Mouse (Mus musculus) cerebellum, adult 11 months (tissue): Measurements from ENCODE around the gene Il11ra1.

Experiments used
- DNase-seq: peaks from one replicate; pipeline ENCODE4 v3.0.0; 2022

Il11ra1 gene

DNA sequence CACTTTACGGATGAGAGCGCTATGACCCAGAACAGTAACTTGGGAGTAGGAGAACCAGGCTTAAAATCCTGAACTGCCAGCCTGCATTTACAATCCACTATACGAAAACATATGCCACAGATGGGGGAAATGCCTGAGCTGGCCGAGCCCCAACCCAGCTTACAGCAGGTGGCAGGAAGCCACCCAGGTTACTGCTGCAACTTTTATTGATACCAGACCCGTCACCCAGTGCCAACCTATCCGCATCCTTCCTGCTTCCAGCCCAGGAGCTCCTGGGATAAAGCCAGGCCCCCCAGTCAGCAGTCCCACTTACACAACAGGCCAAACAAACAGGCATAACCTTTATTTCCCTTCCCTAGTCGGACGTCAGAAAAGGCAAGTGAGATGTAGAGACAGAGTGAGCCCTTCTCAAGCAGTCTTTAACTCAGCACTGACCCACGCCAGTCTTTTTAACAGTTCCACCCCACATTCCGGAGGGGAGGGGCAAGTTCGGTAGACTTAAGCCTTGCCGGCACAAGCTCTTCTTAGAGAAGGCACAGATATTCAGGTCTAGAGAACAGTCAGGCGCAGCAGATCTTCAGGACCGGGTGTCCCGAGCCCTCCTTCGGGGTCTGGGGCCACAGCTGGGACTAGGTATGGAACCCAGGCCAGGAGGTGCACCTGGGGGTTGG lies 12.1 kb downstream of the Il11ra1 start:
- peak; percentile 54 for DNase-seq

DNA sequence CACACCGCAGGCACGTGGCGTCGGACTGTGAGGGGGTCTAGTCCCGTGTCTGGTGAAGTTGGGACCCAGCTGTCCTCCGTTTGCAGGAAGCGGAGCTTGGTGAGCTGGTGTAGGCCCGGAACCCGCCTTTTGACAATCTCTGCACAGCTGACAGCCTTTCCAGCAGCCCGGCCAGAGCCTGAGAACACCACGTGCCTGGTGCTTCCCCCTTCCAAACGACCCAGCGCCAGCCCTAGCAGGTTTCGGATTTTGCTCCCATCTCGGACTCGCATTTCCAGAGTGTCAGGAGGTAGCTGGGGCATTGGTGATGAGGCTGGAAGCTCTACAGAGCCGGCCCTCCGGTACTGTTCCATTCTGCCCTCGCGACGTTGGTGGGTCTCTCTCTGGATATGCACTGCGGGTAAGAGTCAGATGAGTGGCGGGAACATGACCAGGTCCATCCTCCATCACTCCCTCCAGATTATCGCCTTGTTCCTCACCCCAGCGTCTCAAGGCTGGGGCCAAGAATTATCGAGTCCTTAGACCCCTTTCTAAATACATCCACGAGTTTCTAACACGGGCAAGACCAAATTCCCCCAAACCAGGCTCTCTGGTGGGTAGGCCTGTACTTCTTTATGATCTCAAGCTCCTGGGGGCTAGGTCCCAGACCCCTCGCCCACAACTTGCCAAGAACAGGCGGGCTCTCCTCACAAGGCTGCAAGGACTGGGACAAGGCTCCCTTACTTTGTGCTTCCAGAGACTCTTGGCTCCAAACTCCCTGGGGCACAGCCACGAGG lies 12.8 kb downstream of the Il11ra1 start:
- no peak for DNase-seq

DNA sequence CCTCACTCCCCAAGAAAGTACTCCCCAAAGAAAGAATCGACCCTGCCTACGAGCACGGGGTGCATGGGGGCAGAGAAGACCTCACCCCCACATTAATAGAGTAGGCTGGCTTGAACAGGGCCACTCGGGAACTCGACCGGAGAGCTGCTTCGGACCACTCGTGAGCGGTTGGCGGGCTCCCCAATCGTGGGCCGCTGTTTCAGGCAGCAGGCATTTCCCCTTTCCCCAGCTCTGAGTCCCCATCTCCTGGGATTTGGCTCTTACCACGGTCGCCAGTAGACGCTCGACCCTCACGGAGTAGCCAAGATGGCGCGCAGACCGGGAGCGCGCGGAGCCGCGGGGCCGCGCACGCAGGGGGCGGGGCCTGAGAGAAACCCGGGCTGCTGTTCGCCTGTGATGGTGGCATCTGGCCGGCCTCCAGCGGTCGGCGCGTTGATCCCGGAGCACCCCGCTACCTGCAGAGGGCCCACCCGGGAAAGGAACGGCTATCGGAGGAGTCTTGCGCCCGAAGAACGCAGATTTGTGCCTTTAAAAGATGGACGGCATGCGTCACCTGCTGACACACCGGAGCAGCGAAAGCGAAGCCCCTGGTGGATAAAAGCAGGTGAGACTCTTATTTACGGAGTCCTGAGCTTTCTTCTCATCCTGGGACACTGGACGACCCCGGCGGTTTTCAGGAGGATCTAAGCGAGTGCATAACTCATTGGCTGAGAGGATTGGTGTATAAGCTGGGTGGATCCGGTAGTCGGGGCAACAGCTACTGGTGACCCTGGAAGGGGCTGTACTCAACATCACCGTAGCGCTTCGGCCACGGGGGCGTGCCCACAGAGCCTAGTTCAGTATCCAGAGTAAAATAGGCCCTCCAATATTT lies 13.6 kb downstream of the Il11ra1 start, which contains the start of gene Rpp25l:
Gene Rpp25l, minus strand, starts transcription at position 338 of the 871 bp plus-strand sequence.
- DNase-seq: peak; percentile 85

DNA sequence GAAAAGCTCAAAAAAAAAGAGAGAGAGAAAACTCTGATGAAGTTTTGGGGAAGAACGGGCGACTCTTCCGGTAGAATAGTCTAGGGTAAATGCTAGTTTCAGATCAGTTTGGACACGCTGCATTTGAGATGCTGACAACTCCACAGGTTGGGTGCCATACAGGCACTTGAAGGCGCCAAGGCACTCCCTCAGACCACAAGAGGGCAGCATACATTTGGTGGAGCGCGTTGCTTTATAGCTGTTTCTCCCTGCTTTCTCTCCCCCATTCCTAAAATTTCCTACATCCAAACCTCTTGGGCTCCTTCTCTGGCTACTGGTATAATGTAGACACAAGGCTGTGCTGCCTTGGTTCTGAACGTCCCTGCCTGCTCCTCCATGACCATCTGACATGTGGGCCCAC lies 14.5 kb downstream of the Il11ra1 start:
- peak; percentile 66 for DNase-seq

DNA sequence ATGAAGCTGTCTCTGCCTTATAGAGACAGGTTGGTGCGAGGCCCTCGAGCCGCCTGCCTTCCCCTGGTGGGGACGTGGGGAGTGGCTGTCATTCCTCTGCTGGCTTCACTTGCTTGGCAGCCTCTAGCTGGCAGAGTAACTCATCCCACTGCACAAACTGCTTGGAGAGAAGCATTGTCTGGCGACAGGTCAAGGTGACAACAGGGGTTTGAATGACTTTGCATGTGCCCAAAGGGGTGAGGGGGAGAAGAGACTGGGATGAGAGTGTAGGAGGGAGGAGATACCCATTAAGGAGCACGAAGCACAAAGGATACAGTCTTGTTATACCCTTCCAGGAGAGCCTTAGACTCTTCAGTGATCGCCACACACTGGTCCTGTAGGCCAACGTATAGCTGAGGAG lies 15.3 kb downstream of the Il11ra1 start:
- DNase-seq: no peak

DNA sequence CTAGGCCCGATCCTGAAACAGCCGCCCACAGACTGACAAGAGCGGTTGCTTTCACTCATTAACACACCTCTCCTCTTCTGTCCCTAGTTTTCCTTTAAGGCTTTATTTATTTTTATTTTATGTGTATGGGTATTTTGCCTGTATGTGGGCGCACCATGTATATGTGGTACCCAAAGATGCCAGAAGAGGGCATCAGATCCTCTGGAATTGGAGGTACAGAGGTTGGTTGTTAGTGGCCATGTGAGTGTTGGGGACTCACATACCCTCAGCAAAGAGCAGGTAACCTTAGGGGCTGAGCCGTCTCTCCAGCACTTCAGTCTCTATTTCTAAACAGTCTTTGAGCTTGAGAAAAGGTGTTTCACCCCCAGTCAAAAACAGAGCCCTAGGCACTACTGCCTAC lies 15.8 kb downstream of the Il11ra1 start:
- no peak for DNase-seq

DNA sequence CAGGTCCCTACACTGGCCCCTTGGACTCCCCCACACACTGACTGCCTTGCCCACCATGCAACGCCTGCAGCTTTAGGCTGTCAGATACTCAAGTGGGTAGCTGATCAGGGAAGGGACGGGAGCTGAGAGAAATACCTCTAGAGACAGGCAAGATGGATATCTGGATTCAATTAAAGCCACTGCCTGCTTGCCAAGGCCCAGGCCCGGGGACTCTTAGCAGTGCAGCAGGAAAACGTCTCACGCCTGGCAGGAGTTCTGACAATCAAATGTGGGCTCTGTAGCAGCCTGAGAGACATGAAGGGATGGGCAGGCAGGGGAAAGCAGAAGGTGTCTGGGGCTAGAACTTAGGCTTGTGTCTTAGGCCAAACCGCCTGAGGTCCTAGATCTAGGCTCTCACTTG lies 17.0 kb downstream of the Il11ra1 start:
- no peak for DNase-seq

DNA sequence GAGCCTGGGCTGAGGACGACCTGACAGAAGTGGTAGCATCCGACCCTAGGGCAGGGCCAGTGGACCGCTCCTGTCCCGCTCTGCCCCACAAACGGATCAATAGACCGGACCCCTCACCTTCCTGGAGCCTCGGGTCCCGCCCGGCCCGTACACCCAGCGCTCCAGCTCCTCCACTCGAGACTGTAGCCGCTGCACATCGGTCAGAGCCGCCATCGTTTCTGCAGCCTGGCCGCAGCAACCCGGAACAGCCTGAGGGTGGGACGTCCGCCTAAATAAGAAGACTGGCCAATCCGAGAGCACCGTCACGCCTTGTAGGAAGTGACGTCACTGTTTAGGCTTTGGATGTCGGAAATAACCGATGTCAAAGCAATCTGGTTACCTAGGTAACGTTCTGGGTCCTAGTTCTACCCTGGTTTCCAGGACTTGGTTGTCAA lies 23.1 kb downstream of the Il11ra1 start, which contains the start of gene Dctn3:
Gene Dctn3, minus strand, starts transcription at position 253 of the 434 bp plus-strand sequence.
- peak; percentile 87 for DNase-seq

DNA sequence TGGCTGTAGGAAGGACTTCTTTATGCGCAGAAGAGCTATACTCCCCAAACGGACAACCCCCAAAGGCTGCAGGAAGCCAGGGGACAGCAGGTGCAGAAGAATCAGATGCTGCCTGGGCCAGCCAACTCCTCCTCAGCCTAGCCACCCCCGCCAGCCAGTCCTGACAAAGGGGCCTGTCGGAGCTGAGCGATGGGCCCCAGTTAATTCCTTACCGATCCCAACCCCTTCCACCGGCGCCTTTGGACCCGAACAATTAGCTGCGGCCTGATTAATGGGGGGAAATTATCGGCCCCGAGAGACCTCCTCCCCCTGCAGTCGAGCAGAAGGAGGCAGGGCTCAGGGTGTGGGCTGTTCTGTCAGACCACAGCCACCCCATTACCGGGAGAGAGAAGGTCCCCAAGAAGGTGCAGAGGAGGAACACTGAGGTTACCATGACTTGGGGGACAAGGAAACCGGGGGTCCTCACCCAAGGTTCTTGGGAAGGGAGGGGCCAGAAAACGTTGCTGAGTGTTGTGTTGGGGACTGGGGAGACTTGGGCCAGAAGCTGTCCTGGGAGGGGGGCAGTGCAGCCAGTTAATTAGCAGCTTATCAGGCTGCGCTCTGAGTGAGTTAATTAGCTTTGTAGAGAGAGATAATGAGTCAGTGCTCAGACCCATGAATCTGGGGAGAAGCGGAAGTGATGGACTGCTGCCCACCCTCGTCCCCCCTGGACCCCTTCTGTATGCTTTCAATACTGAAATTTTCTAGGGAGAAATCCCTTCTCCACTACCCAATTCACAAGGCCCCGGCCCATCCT lies 27.2 kb downstream of the Il11ra1 start:
- no peak for DNase-seq

DNA sequence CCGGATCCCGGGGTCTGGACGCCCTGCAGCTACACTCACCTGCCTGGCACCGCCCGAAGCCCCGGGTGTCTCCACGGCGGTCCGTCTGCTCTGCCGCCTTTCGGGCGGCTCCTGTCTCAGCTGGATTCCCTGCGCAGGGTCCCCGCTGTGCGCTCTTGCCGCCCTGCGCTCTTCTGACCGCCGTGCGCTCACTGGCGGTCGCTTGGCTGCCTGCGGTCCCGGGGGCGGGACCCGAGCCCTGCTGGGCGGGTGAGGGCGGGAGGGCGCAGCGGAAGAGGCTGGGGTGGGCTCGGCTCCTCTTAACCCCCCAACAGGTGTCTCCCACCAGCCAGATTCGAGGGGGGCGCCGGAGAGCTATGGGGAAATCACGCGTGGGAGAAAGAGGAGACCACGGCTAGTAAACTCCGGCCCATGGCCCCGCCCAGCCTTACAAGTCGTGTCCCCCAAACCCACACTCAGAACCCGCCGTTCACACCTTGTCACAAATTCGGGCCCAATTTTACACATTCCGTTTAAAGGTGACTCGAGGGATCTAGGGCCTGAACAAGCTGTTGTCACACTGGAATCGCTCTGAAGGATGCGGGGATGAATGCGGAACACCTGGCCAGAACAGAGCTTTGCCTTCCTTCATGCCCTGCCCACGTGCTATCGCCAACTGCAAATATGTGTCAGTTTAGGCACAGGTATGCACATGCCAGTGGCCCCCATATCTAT lies 31.4 kb downstream of the Il11ra1 start, which contains the start of gene Arid3c:
Gene Arid3c, minus strand, starts transcription at position 91 of the 714 bp plus-strand sequence.
- no peak for DNase-seq

DNA sequence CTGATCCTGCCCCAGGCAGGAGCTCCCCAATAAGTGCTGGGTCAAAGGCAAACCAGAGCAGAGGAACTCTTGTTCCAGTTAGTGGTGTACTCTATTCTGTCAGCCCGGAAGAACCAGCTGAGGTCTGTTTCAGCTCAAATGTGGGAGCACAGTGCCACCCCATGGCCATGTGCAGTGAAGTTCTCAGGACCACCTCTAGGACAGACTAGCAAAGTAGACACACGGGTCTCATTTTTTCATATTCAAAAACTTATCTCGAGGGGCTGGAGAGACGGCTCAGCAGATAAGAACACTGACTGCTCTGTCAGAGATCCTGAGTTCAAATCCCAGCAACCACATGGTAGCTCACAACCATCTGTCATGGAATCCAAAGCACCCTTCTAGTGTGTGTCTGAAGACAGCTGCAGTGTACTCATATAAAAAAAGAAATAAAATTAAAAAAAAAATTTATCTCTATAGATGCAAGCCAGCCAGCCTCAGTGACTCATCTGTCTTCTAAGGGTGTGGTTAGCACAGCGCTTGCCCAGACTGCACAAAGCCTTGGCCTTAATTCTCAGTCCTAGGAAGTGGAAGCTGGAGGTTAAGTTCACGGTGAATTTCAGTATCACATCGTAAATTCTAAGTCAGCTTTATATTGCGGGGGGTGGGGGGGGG lies 37.9 kb downstream of the Il11ra1 start:
- DNase-seq: peak; percentile 57

DNA sequence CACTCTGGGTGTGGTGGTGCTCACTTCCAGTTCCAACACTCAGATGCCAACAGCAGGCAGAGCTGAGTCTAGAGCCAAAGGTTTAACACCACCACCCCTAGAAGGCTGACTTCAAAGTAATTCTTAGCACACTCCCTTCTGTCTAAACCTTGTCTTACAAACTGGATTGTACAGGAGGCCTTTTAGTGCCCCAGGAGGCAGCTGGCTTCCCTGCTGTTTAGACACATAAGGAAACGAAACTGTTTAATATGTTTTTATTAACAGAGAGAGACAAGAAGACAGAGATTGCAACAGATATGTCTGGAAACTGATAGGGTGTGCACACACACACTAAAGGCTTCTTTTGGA lies 38.4 kb downstream of the Il11ra1 start:
- no peak for DNase-seq

DNA sequence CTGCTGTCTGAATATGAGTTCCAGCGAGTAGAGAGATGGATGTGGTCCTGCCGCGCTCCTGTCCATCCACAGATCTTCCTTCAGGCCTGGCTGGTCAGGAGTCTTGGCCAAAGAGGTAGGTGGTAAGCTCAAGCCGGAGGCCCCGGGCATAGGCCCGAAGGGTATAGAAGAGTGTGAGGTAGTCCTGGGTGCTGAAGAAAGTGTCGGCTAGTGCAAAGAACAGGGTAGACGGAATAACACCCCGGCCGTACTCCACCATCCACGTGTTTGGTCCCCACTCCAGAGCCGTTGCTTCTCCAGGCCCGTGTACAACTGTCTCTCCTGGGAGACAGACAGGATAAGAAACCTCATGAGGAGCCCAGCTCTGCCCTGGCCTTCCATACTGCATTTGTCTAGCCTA lies 39.5 kb downstream of the Il11ra1 start:
- DNase-seq: no peak

DNA sequence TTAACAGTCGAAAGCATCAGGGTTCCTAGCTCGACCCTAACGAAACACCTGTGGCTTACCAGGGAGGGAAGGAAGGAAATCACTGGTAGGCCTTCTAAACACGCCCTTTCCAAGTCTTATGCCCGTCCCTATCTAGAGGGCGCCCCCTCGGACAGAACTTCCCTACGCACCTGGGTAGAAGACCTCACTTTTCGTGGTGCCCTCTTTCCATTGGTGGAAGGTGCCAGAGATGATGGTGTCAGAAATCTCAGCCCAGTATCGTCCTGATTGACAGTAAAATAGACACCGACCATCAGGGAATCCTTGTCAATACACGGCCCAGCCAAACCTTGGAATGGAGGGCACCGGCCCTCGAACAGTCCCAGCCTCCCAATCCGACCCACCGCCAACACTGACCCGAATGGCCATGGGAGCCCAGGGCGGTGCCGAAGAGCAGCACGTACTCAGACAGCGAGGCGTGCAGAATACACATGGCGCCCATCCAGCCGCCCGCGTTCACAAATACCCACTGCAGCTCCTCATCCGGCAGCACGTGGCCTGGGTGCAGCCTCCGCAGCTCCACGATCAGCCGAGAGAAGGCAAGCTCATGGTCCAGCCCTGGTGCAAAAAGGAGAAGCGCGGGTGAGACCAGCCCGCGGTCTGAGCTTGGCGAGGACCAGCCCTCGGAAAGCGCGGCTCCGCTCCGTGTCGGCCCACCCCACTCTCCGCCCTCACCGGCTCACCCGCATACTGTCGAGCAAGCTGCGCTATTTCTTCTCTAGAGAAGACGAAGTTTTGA lies 40.8 kb downstream of the Il11ra1 start:
- peak; percentile 57 for DNase-seq

DNA sequence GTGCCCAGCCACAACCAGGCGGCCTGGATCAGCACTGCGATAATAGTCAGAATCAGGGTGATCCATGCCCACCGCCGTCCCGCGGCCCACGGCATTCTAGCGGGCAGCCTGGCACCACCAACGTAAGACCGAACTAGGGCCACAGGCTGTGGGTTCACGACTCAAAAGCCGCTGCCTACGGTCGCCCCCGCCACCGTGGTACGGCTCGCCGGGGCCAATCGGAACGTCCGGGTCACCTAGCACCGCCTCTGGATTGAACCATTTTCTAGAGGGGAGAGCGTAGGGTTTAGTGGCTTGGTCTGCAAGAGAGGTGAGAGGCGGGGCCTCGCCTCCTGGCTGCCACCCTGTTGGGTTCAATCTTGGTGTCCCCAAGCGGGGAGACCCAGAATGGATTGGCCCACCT lies 41.4 kb downstream of the Il11ra1 start:
- DNase-seq: peak; percentile 93

DNA sequence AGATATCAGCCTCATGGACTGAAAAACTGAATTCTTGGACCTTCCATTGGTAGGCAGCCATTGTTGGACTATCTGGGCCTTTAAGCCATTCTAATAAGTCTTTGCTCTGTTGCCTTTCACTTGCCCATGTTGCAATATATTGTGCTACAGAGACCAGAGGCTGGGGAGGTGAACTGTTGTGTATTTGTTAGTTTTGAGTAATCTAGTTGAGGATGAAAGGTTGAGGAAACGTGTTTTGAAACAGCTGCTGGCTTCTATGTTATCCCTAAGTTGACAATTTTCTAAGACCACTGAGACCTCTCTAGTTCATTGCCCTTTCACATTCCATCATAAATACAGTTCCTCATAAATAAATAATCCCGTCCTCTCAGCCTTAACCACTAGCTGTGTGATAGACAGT lies 44.3 kb downstream of the Il11ra1 start:
- DNase-seq: no peak

DNA sequence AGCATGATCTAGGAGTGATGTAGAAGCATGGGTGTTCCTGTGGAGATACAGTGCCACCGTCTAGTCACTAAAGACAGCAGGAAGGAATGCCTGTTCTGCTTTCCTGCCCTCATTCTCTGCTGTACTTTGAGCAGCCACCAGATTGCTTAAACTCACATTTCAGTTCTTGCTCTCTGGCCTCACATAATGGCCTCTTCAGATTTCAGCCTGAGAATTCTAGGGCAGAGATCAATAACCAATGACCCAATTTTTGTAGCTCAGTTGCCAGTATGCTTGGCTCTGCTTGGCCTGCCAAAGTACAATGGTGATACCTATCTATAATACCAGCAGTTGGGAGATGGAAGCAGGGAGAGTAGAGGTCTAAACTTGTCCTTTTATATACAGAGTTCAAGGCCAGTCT lies 45.2 kb downstream of the Il11ra1 start:
- no peak for DNase-seq

DNA sequence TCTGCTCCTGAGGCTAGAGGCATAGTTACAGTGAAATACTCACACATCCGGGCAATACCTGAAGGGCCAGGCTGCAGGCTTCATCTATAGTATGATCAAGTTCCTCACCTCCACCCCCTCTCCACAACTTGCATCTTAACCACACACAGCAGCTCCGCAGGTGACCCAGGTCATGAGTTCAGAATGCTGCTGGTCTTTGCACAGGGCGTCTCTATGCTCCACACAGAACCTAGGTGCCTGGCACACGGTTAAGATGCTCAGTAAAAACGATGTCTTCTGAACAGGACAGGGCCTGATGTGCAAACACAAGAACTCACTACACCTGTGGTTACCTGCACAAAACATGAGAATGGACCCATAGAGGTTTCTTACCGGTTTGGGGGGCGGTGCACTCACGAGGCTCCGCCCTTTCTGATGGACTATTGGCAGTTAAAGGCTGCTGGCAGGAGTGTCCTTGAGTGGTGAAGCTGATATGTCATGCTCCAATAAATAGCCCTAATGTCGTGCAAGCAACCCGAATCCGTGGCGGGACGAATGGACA lies 55.1 kb downstream of the Il11ra1 start, which contains the start of gene Galt:
Gene Galt, plus strand, starts transcription at position 432 of the 541 bp plus-strand sequence.
- no peak for DNase-seq

DNA sequence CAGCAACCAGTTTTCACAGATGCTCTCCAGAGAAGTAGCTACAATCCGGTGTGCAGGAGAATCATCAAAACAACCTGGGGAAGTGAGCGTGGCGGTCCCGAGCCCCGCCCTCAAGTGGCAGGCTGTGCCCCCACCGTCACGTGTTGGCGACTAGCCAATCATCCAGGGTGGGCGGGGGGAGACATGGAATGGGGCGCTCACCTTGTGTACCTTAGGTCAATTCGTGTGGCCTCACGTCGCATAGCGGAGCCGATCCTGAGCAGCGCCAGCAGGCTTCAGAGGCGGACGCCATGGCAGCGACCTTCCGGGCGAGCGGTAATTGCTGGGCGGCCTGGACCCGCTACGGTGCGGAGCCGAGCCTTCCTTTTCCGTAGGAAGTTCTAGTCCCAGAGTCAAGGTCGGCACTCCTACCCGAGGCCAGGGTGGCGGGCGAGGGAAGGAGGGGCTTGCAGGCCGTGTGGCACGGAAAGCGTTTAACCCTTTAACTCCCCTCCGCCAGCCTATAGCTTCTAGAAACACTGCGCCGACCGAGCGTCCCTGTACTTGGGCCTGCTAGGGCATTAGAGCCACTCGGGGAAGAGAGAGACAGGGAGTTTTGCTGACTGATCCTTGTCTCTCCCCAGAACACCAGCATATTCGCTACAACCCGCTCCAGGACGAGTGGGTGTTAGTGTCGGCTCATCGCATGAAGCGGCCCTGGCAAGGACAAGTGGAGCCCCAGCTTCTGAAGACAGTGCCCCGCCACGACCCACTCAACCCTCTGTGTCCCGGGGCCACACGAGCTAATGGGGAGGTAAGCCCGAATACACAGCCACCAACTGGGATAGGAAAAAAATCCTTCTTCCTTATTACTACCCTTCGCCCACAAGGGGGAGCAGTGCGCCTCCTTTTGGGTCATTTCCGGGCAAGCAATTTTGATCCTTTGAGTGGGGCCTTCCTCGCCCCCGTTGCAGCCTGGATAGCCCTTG lies 55.8 kb downstream of the Il11ra1 start, which contains the start of gene Sigmar1:
Gene Sigmar1, minus strand, starts transcription at position 820 of the 968 bp plus-strand sequence.
- peak; percentile 87 for DNase-seq
